Mouse (Mus musculus) liver, postnatal 0 days (tissue): ENCODE measurements around the gene Macrod2.

ENCODE experiments used
- CTCF ChIP-seq: sonication (generic); IDR thresholded peaks from 2 replicates; pipeline ENCODE4 v1.5.1; 2016; ENCODE audit warnings: antibody characterized with exemption, low read depth
- EP300 ChIP-seq: IDR thresholded peaks from 2 replicates; pipeline ENCODE4 v1.6.1; 2016; ENCODE audit warnings: antibody characterized with exemption, low read depth, mild to moderate bottlenecking

DNA sequence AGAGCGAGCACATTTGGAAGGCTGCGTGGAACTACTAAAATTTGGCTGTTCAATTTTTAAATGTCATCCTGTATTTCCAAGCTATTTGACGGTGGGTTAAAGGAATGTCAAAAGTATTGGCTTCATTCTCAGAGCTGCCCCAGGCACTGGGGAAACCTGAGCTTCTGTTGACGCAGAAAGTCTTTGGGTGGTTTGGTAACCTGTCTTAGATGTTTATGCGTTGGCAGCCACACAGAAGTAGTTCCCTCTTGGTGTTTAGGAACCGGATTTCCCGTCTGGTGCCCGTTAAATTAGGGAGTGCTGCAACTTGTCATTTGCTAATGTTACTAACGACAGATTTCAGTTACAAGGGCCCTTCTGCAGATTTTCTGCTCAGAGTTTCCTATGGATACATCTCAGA, 1837.7 kb downstream of the Macrod2 start:
- no peak for TF ChIP-seq CTCF
- TF ChIP-seq EP300: no peak
